Mouse (Mus musculus): ENCODE results near the gene Vtcn1. TPM values are rescaled to one million over a fixed set of nuclear protein-coding genes. Genes with fewer than 3 reads are reported as not detected.

Gene Vtcn1
- polyA plus RNA-seq, 1 experiment: 0.01 TPM

DNA sequence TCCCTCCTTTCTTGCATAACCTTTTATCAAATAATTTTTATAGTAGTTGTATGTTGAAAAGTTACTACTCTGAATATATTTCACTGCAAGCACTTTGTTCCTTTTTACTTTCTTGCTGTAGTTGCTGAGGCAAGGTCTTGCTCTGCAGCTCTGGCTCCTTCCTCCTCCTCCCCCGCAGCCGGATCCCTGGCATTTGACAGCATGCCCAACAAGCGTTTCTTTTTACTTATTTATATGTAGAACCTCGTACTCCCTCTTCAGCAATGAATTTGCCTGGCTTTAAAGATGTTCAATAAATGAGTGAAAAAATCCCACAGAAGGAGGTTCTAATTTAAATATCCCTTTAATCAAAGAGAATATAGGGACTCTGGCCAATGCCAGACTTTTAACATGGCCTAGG lies 28.7 kb upstream of the Vtcn1 start:
- no peaks in the 10 kb centered on the region for H3K36me3 ChIP-seq (ENCODE audit: control insufficient read depth, insufficient read depth)
- no peak overlapping the region for H3ac ChIP-seq (ENCODE audit: control insufficient read depth, insufficient read length, low read depth)
- peaks cover 27% of the 10 kb centered on the region for H3K27me3 ChIP-seq (ENCODE audit: control insufficient read depth, insufficient read depth, insufficient read length)
- TF ChIP-seq MAX (IDR thresholded peaks at IDR 0.05): no peak
- no peak for TF ChIP-seq USF1 (IDR thresholded peaks at IDR 0.05; ENCODE audit: low read depth)
- TF ChIP-seq MYOG (IDR thresholded peaks at IDR 0.05; ENCODE audit: control insufficient read depth, extremely low read depth, insufficient read length): no peak
- TF ChIP-seq MYOD1 (IDR thresholded peaks at IDR 0.05; ENCODE audit: control insufficient read depth, insufficient read length, low read depth): no peak
- no peak for TF ChIP-seq CTCF (IDR thresholded peaks at IDR 0.05; ENCODE audit: control insufficient read depth, insufficient read depth, insufficient read length)
- TF ChIP-seq FOSL1 (IDR thresholded peaks at IDR 0.05; ENCODE audit: insufficient read depth, low read length, poor library complexity, severe bottlenecking): no peak
- TF ChIP-seq CEBPB (IDR thresholded peaks at IDR 0.05; ENCODE audit: low read depth): no peak
- no peaks in the 10 kb centered on the region for H3K79me2 ChIP-seq (ENCODE audit: control insufficient read depth, insufficient read depth)
- H3K79me3 ChIP-seq (ENCODE audit: low read depth): no peaks in the 10 kb centered on the region
- H3K4me3 ChIP-seq (ENCODE audit: insufficient read depth, poor library complexity, severe bottlenecking): no peak overlapping the region

DNA sequence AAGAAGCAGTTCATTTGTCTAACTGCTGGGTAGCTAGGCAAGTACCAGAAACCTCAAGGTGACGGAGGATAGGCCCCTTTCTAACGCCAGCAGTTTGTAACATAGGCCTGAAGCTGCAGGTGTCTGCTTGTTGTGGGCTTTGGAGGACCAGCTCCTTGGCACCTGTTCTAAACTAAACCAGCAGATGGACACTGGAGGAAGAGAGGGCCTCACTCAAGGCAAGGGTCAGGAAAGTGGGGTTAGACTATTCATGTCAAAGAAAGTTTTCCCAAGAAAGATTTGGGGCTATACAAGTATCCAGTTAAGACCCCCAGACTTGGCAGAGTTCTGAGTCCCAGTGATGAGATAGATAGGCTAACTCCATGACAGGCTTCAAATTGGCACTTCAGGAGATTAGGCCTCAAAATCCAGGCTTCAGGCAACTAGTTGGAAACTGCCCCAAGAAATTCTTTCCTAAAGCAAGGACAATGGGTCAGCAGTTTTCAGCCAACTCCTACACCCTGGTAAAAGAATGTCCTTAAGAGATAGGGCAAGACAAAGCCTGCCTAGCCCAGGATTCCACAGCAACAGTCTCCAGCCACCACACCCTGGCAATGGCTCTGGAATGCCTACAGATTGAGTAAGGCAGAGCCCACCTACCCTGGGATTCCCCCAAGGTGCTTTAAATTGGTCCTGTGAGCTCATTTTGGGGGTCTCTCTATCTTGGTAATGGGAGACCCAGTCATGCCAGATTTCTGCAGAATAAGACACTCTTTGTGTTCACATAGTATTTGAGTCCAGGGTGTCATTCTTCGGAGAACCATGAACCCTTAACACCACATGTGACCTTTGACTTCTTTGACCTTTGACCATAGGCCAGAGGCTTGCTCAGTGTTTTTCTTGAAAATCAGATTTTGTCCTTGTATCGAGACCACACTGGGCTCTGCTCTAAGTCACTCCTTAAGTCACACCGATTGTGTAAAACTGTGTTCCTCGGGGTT lies 27.8 kb upstream of the Vtcn1 start:
- H3K79me2 ChIP-seq (ENCODE audit: control insufficient read depth, insufficient read depth): no peaks in the 10 kb centered on the region
- peaks cover 27% of the 10 kb centered on the region for H3K27me3 ChIP-seq (ENCODE audit: control insufficient read depth, insufficient read depth, insufficient read length)
- TF ChIP-seq MAX (IDR thresholded peaks at IDR 0.05) (no peak), FOSL1 (IDR thresholded peaks at IDR 0.05; ENCODE audit: insufficient read depth, low read length, poor library complexity, severe bottlenecking) (no peak), MYOD1 (IDR thresholded peaks at IDR 0.05; ENCODE audit: control insufficient read depth, insufficient read length, low read depth) (no peak)
- H3K4me3 ChIP-seq (ENCODE audit: insufficient read depth, poor library complexity, severe bottlenecking): no peak overlapping the region
- no peaks in the 10 kb centered on the region for H3K79me3 ChIP-seq (ENCODE audit: low read depth)
- no peak overlapping the region for H3ac ChIP-seq (ENCODE audit: control insufficient read depth, insufficient read length, low read depth)
- no peaks in the 10 kb centered on the region for H3K36me3 ChIP-seq (ENCODE audit: control insufficient read depth, insufficient read depth)

DNA sequence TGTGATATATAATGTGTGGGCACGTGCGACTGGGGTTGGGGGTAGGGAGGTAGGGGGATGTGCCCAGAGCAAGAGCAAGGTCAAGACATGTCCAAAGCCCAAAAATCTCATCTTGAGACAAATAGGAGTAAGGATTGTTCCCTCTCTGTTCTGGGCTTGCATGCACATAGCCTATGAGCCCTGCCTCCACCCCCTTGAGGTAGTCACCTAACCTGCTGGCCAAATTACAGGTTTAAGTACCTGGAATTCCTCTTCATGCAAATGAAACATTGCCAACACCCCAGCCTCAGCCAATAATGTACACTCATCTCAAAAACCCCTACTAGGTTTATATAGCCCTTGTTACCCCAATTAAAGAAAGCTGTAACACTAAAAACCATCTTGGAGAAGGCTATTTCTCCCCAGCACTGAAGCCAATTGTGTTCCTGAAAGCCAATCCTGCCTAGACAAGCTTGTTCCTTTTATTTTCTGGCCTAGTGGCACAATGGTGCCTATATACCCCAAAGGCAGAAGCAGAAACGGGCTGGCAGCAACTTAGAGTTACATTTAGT lies 26.3 kb upstream of the Vtcn1 start:
- Histone ChIP-seq H3K79me2 (ENCODE audit: control insufficient read depth, insufficient read depth) (no peaks in the 10 kb centered on the region), H3K36me3 (ENCODE audit: control insufficient read depth, insufficient read depth) (no peaks in the 10 kb centered on the region), H3ac (ENCODE audit: control insufficient read depth, insufficient read length, low read depth) (no peak overlapping the region), H3K27me3 (ENCODE audit: control insufficient read depth, insufficient read depth, insufficient read length) (peaks cover 13% of the 10 kb centered on the region), H3K79me3 (ENCODE audit: low read depth) (no peaks in the 10 kb centered on the region), H3K4me3 (ENCODE audit: insufficient read depth, poor library complexity, severe bottlenecking) (no peak overlapping the region)
- TF ChIP-seq CTCF (IDR thresholded peaks at IDR 0.05; ENCODE audit: control insufficient read depth, insufficient read depth, insufficient read length): no peak
- TF ChIP-seq CEBPB (IDR thresholded peaks at IDR 0.05; ENCODE audit: low read depth): no peak
- no peak for TF ChIP-seq USF1 (IDR thresholded peaks at IDR 0.05; ENCODE audit: low read depth)
- no peak for TF ChIP-seq MYOG (IDR thresholded peaks at IDR 0.05; ENCODE audit: control insufficient read depth, extremely low read depth, insufficient read length)
- TF ChIP-seq FOSL1 (IDR thresholded peaks at IDR 0.05; ENCODE audit: insufficient read depth, low read length, poor library complexity, severe bottlenecking): no peak
- no peak for TF ChIP-seq MYOD1 (IDR thresholded peaks at IDR 0.05; ENCODE audit: control insufficient read depth, insufficient read length, low read depth)
- no peak for TF ChIP-seq MAX (IDR thresholded peaks at IDR 0.05)

DNA sequence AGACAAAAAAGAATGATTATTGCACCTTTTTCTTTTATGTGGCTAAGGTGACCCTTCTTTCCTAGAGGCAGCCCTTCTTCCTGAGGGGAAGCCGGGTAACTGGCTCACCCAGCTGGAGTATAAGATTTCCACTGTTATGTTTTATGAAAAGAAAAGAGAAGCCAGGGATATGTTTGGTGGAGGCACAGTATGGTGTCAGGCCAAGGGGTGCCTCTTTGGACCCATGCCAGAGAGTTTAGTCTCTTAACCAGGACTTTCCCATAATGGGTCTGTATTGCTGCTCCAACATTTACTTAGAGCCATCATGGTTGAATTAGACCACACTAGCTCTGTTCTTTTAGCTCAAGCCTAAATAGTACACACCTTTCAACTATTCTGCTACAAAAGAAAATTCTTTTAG lies 20.3 kb upstream of the Vtcn1 start:
- Histone ChIP-seq H3K27me3 (ENCODE audit: control insufficient read depth, insufficient read depth, insufficient read length) (peaks cover 2% of the 10 kb centered on the region), H3K79me3 (ENCODE audit: low read depth) (no peaks in the 10 kb centered on the region), H3ac (ENCODE audit: control insufficient read depth, insufficient read length, low read depth) (no peak overlapping the region), H3K4me3 (ENCODE audit: insufficient read depth, poor library complexity, severe bottlenecking) (no peak overlapping the region), H3K36me3 (ENCODE audit: control insufficient read depth, insufficient read depth) (no peaks in the 10 kb centered on the region), H3K79me2 (ENCODE audit: control insufficient read depth, insufficient read depth) (no peaks in the 10 kb centered on the region)
- TF ChIP-seq FOSL1 (IDR thresholded peaks at IDR 0.05; ENCODE audit: insufficient read depth, low read length, poor library complexity, severe bottlenecking): no peak
- no peak for TF ChIP-seq CTCF (IDR thresholded peaks at IDR 0.05; ENCODE audit: control insufficient read depth, insufficient read depth, insufficient read length)
- no peak for TF ChIP-seq USF1 (IDR thresholded peaks at IDR 0.05; ENCODE audit: low read depth)
- TF ChIP-seq MAX (IDR thresholded peaks at IDR 0.05): no peak

DNA sequence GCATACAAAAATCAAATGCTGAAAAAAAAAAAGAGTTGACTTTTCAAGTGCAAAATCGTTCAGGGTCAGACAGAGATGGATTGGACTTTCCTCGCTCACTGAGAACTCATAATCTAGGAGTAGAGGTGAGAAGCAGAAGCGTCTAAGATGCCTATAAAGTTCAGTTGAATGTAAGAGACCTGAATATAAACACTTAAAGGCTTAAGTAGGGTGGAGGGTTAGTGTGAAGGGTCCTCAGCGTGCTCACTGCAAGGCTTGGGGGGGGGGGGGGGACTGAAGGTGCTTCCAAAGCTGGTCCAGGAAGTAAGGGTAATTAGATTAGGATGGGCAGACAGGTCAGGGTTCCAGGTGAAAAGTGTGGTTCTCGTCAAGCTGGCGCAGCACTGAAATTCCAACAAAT lies 19.3 kb upstream of the Vtcn1 start:
- peaks cover 3% of the 10 kb centered on the region for H3K27me3 ChIP-seq (ENCODE audit: control insufficient read depth, insufficient read depth, insufficient read length)
- no peaks in the 10 kb centered on the region for H3K79me2 ChIP-seq (ENCODE audit: control insufficient read depth, insufficient read depth)
- H3K4me3 ChIP-seq (ENCODE audit: insufficient read depth, poor library complexity, severe bottlenecking): no peak overlapping the region
- no peaks in the 10 kb centered on the region for H3K36me3 ChIP-seq (ENCODE audit: control insufficient read depth, insufficient read depth)
- no peaks in the 10 kb centered on the region for H3K79me3 ChIP-seq (ENCODE audit: low read depth)
- TF ChIP-seq CEBPB (IDR thresholded peaks at IDR 0.05; ENCODE audit: low read depth): no peak
- TF ChIP-seq MYOG (IDR thresholded peaks at IDR 0.05; ENCODE audit: control insufficient read depth, extremely low read depth, insufficient read length): no peak
- no peak for TF ChIP-seq MYOD1 (IDR thresholded peaks at IDR 0.05; ENCODE audit: control insufficient read depth, insufficient read length, low read depth)
- TF ChIP-seq USF1 (IDR thresholded peaks at IDR 0.05; ENCODE audit: low read depth): no peak
- no peak for TF ChIP-seq FOSL1 (IDR thresholded peaks at IDR 0.05; ENCODE audit: insufficient read depth, low read length, poor library complexity, severe bottlenecking)
- no peak for TF ChIP-seq MAX (IDR thresholded peaks at IDR 0.05)
- TF ChIP-seq CTCF (IDR thresholded peaks at IDR 0.05; ENCODE audit: control insufficient read depth, insufficient read depth, insufficient read length): no peak
- H3ac ChIP-seq (ENCODE audit: control insufficient read depth, insufficient read length, low read depth): no peak overlapping the region
